Mouse (Mus musculus) bone marrow, adult 2 months (tissue): ENCODE measurements around the gene Epb41l5.

Experiments used
- CTCF ChIP-seq: fragments of 200-500 bp; IDR thresholded peaks from 2 replicates; pipeline ENCODE4 v1.5.1; 2011; ENCODE audit warnings: low read length, control low read depth; ENCODE audit not compliant: control insufficient read depth, insufficient read depth
- POLR2A ChIP-seq: fragments of 200-500 bp; IDR thresholded peaks from 2 replicates; pipeline ENCODE4 v1.6.1; 2011; ENCODE audit warnings: low read depth, mild to moderate bottlenecking, control low read depth, low read length, borderline replicate concordance; ENCODE audit not compliant: control insufficient read depth

DNA sequence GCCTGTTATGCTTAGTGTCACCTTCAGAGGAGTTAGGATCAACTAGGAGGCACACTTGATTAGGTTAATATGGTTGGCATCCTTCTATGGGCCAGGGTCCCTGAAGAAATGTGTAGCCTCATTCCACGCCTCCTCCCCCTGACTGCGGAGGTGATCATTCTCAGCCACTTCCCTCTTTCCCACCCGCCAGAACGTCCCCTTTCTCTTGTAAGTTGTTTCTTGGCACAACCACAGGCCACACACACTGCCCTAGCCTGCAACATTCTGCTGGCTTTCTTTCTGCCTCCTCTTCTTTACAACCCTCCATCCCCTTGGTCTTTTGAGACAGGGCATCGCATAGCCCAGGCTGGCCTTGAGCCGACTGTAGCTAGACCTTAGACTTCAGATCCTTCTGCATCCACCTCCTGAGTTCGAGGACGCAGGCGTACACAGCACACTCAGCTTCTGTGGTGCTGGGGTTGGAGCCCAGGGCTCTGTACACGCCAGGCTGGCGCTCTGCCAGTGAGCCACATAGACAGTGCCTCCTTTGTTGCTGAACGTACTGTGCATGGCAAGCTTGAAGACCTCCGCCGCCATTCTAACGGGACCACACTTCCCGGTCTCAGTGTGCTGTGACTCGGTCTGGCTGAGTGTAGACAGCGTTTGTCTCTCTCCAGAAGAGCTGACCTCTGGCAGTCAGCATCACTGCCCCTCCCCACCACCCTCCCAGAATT is 115.6 kb downstream of the Epb41l5 start:
- TF ChIP-seq POLR2A (no peak), CTCF (no peak)
